Mouse (Mus musculus) kidney, postnatal 0 days (tissue): ENCODE measurements around the gene Idnk. TPM values are rescaled to one million over a fixed set of nuclear protein-coding genes. Genes with fewer than 3 reads are reported as not detected.

ENCODE experiments used
- ATAC-seq: fragments of 200-750 bp; cut with Nextera tagmentation; replicated peaks from 2 replicates; pipeline ENCODE4 v1.8.0; 2017; ENCODE audit warnings: low read depth, moderate number of reproducible peaks, moderate TSS enrichment, moderate library complexity; ENCODE audit not compliant: low FRiP score
- DNase-seq: peaks from one replicate; pipeline ENCODE4 v3.0.0-alpha.2; 2016; ENCODE audit warnings: low spot score
- H3K27ac ChIP-seq: fragments of 300-500 bp; sonication (generic); 2 replicates; pipeline ENCODE4 v1.5.1; 2014; ENCODE audit warnings: mild to moderate bottlenecking
- H3K27me3 ChIP-seq: fragments of 300-500 bp; sonication (generic); 2 replicates; pipeline ENCODE4 v1.6.1; 2014; ENCODE audit warnings: low read length, mixed read lengths; ENCODE audit not compliant: insufficient read depth
- H3K36me3 ChIP-seq: fragments of 300-500 bp; sonication (generic); 2 replicates; pipeline ENCODE4 v1.6.1; 2014; ENCODE audit warnings: low read length, mixed read lengths; ENCODE audit not compliant: insufficient read depth
- H3K4me1 ChIP-seq: fragments of 300-500 bp; sonication (generic); replicated peaks from 2 replicates; pipeline ENCODE4 v1.6.1; 2014; ENCODE audit warnings: antibody characterized with exemption, low read length, mixed read lengths; ENCODE audit not compliant: insufficient read depth
- H3K4me2 ChIP-seq: fragments of 300-500 bp; sonication (generic); 2 replicates; pipeline ENCODE4 v1.6.1; 2014; ENCODE audit warnings: mild to moderate bottlenecking, low read length, moderate library complexity, mixed read lengths
- H3K4me3 ChIP-seq: fragments of 300-500 bp; sonication (generic); replicated peaks from 2 replicates; pipeline ENCODE4 v1.5.1; 2014; ENCODE audit warnings: low read depth, low read length
- H3K9ac ChIP-seq: fragments of 300-500 bp; sonication (generic); 2 replicates; pipeline ENCODE4 v1.6.1; 2014; ENCODE audit warnings: low read depth, low read length
- H3K9me3 ChIP-seq: fragments of 300-500 bp; sonication (generic); replicated peaks from 2 replicates; pipeline ENCODE4 v1.6.1; 2016; ENCODE audit warnings: low read length, inconsistent platforms, mixed read lengths
- CTCF ChIP-seq: IDR thresholded peaks from 2 replicates; pipeline ENCODE4 v1.5.1; 2016; ENCODE audit warnings: antibody characterized with exemption, low read depth, mild to moderate bottlenecking, moderate library complexity
- WGBS: fragments of 180-500 bp; shearing (Covaris S2); extraction: QIAGEN DNeasy Blood & Tissue Kit; methylation state at CpG from one replicate; pipeline ENCODE4 v1.1.7; 2014; 5-methylcytosine and 5-hydroxymethylcytosine counted together
- polyA plus RNA-seq: library from polyadenylated mRNA; unstranded; fragments of >200 nt; fragmentation: Nextera tagmentation; extraction: Ambion mirVana; gene quantifications from 2 replicates; pipeline ENCODE4 v1.2.1, GENCODE M21; 2015

The Idnk gene
- polyA plus RNA-seq, 1 experiment from 2014 or later, result 48.5 TPM

DNA sequence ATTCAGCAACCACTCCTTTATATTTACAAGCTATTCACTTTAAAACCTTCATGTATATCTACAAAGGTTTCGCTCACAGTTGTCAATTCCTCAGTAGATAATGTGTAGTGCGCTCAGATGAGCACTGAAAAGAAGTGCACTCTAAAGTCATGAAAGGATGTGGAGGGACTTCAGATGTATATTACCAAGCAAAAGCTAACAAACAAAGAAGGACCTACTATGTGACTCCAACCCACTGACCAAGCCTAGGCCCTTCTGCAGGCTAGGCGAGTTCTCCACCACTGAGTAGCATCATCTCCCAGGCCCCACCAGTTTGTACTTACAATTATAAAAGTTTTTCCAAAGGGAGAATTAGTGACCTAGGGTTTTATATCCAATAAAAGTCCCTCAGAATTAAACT lies 46.8 kb downstream of the Idnk start:
- Histone ChIP-seq H3K9ac (no peak overlapping the region), H3K9me3 (no peaks in the 10 kb centered on the region), H3K4me3 (no peak overlapping the region), H3K27ac (no peak overlapping the region), H3K4me2 (no peak overlapping the region), H3K27me3 (no peaks in the 10 kb centered on the region), H3K36me3 (no peaks in the 10 kb centered on the region), H3K4me1 (peaks cover 4% of the 10 kb centered on the region; the same call in 1 of the 2 replicates)
- DNase-seq, result no peak
- no peak for TF ChIP-seq CTCF
- no peak for ATAC-seq
- WGBS, result 95% methylated on average over 3 of the region's 3 CpGs

DNA sequence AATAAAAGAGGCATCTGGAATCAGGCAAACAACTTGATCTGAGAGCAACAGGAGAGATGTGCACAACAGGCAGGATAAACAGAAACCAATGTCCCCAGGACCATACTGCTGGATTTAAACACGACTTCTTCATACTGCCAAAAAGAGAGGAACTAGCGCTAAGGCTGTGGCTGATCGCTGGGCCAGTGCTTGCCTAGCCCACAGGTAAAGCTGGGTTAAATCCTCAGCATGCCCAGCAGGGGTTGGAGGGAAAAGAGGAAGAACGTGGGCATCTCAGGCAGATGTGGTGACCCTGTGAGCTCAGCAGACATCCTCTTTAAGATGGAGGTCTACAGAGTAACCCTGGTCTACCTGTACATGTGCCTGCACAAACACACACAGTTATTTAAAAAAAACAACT lies 47.5 kb downstream of the Idnk start:
- H3K4me1 ChIP-seq, result peaks cover 4% of the 10 kb centered on the region; the same call in 1 of the 2 replicates
- TF ChIP-seq CTCF, result no peak
- no peak overlapping the region for H3K4me3 ChIP-seq
- H3K9me3 ChIP-seq, result no peaks in the 10 kb centered on the region
- 66% methylated on average over 4 of the region's 4 CpGs for WGBS
- H3K27me3 ChIP-seq, result no peaks in the 10 kb centered on the region
- no peak overlapping the region for H3K9ac ChIP-seq
- no peak overlapping the region for H3K4me2 ChIP-seq
- no peak overlapping the region for H3K27ac ChIP-seq
- no peak for DNase-seq
- no peak for ATAC-seq
- no peaks in the 10 kb centered on the region for H3K36me3 ChIP-seq

DNA sequence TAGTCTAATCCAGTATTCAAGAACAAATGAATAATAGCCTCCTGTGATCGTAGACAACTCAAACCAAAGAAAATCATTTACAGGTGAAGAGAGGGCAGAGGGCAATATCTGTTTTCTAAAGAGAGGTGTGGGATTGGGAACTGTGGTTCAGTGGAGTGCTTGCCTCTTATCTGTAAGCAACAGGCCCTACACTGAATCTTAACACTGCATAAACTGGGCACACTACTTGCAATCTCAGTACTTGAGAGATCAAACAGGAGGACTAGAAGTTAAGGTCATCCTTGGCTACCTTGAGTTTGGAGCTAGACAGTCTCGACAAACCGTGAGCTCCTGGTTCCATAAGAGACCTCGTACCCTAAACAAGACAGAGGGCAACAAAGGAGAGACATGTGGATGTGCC lies 48.6 kb downstream of the Idnk start:
- peaks cover 4% of the 10 kb centered on the region; the same call in 1 of the 2 replicates for H3K4me1 ChIP-seq
- DNase-seq (no peak), ATAC-seq (no peak)
- WGBS, result 82% methylated on average over 4 of the region's 4 CpGs
- H3K9ac ChIP-seq, result no peak overlapping the region
- no peak for TF ChIP-seq CTCF
- no peak overlapping the region for H3K4me3 ChIP-seq
- no peaks in the 10 kb centered on the region for H3K9me3 ChIP-seq
- no peak overlapping the region for H3K27ac ChIP-seq
- no peaks in the 10 kb centered on the region for H3K27me3 ChIP-seq
- no peak overlapping the region for H3K4me2 ChIP-seq
- H3K36me3 ChIP-seq, result no peaks in the 10 kb centered on the region

DNA sequence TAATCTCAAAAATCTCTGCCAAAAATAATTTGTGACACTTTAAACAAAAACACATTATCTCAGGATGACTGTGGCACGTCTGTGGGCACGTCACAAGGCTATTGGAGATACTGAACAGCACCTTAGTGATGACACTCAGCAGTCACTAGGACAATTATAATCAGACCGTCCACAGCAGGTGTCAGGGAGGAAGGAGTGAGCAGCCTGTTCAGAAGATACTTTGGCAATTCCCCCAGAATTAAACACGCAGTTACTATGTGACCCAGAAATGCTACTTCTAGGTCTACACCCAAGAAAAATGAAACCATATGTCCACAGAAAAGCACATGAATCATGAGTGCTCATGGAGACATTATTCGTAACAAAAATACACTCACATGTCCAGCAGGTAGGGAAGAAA lies 53.0 kb downstream of the Idnk start:
- DNase-seq (no peak), ATAC-seq (no peak)
- Histone ChIP-seq H3K4me3 (no peak overlapping the region), H3K4me2 (no peak overlapping the region), H3K9me3 (no peaks in the 10 kb centered on the region), H3K36me3 (no peaks in the 10 kb centered on the region), H3K27me3 (no peaks in the 10 kb centered on the region), H3K9ac (no peak overlapping the region), H3K27ac (no peak overlapping the region), H3K4me1 (peaks cover 18% of the 10 kb centered on the region)
- WGBS, result 74% methylated on average over 5 of the region's 5 CpGs
- no peak for TF ChIP-seq CTCF

DNA sequence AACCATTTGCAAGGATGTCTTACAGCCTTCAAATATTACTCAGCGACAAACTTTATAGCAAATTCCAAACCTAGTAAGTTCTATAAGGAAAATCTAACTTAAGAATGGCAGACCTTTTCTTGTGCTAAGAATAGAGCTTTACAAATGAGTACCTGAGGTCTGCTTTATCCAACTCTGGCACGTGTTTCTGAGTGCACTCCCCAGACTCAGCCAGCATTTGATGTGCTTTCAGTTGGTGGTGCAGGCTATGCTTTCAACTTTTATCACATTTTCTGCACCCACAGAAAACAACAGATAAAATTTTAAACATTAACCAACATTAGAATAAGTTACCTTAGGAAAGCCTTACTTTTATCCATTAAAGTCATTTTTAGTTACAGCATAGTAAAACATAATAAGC lies 55.1 kb downstream of the Idnk start:
- H3K9ac ChIP-seq, result no peak overlapping the region
- H3K4me3 ChIP-seq, result no peak overlapping the region
- no peak for TF ChIP-seq CTCF
- H3K4me1 ChIP-seq, result peaks cover 21% of the 10 kb centered on the region
- no peak overlapping the region for H3K4me2 ChIP-seq
- H3K27me3 ChIP-seq, result no peaks in the 10 kb centered on the region
- ATAC-seq (no peak), DNase-seq (no peak)
- WGBS, result 76% methylated on average over 2 of the region's 2 CpGs
- no peaks in the 10 kb centered on the region for H3K36me3 ChIP-seq
- H3K27ac ChIP-seq, result no peak overlapping the region
- no peaks in the 10 kb centered on the region for H3K9me3 ChIP-seq

DNA sequence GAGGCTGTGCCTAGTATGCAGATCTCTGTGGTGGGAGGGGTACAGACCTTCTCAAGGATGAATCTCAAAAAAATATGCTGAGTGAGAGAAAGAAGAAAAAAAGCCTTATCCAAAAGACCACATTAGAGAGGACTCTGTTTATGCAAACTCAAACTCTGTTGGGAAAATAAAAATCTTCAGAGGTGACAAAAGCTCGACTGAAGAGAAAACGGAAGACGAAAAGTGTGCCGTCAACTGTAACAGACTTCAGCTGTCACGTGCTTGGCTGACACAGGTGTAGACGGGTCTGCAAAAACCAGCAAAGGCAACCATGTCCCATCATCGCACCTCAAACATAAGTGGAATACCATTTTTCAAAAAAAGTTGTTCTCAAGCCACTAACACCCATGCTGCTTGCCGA lies 56.4 kb downstream of the Idnk start:
- Histone ChIP-seq H3K4me3 (peak overlapping the region; percentile 100), H3K27ac (no peak overlapping the region), H3K36me3 (no peaks in the 10 kb centered on the region), H3K9ac (peak overlapping the region; percentile 10; the same call in 1 of the 2 replicates), H3K9me3 (no peaks in the 10 kb centered on the region), H3K4me1 (peaks cover 21% of the 10 kb centered on the region), H3K4me2 (peak overlapping the region; percentile 88), H3K27me3 (no peaks in the 10 kb centered on the region)
- ATAC-seq (no peak), DNase-seq (no peak)
- no peak for TF ChIP-seq CTCF
- WGBS, result 36% methylated on average over 8 of the region's 8 CpGs

Other genes starting within 250 kb of the Idnk start
- 0.23 and 0.49 TPM in 2 replicates for gene Spock1, start 249.3 kb upstream of the Idnk start, polyA plus RNA-seq
- 10.7 and 12.3 TPM in 2 replicates for gene Klhl3, start 44.1 kb upstream of the Idnk start, polyA plus RNA-seq
- 54.7 and 54.8 TPM in 2 replicates for gene Hnrnpa0, start 29.1 kb upstream of the Idnk start, polyA plus RNA-seq
- gene Ubqln1, start 58.0 kb downstream of the Idnk start, polyA plus RNA-seq, result 80.6 and 82.1 TPM in 2 replicates
- gene Gkap1, start 118.0 kb downstream of the Idnk start, polyA plus RNA-seq, result 43.7 and 54.2 TPM in 2 replicates
- 0.52 and 0.55 TPM in 2 replicates for gene Kif27, start 201.5 kb downstream of the Idnk start, polyA plus RNA-seq
- 33.0 and 33.7 TPM in 2 replicates for gene 2210016F16Rik, start 227.6 kb downstream of the Idnk start, polyA plus RNA-seq
- 19.3 and 20.5 TPM in 2 replicates for gene Rmi1, start 244.6 kb downstream of the Idnk start, polyA plus RNA-seq
- gene Hnrnpk, start 245.7 kb downstream of the Idnk start, polyA plus RNA-seq, result 1,049 and 1,178 TPM in 2 replicates